Mouse (Mus musculus): ENCODE results near the gene Hemk1. TPM values are rescaled to one million over a fixed set of nuclear protein-coding genes. Genes with fewer than 3 reads are reported as not detected.

Gene Hemk1
- total RNA-seq, 2 experiments from 2014 or later: 12.9 to 17.4 TPM

DNA sequence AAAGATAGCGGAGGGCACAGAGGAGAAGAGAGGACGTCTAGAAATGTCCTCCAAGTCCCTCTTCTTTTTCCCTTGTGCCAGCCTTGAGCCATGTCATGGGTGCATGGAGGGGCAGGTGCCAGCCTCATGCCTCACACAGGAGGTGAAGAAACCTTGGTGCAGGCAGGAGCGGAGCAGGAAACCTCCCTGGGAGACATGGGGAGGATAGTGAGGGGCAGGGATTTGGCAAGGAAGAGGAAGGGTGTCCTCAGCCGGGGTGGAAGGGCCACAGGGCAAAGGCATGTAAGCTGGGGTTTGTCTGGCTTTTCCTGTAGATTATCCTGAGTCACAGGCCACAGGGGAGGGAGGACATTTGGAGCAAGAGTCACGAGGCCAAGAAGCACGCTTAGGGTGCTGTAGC lies 5.9 kb upstream of the Hemk1 start:
- no peak for DNase-seq (ENCODE audit: low spot score in 2 of 2)

DNA sequence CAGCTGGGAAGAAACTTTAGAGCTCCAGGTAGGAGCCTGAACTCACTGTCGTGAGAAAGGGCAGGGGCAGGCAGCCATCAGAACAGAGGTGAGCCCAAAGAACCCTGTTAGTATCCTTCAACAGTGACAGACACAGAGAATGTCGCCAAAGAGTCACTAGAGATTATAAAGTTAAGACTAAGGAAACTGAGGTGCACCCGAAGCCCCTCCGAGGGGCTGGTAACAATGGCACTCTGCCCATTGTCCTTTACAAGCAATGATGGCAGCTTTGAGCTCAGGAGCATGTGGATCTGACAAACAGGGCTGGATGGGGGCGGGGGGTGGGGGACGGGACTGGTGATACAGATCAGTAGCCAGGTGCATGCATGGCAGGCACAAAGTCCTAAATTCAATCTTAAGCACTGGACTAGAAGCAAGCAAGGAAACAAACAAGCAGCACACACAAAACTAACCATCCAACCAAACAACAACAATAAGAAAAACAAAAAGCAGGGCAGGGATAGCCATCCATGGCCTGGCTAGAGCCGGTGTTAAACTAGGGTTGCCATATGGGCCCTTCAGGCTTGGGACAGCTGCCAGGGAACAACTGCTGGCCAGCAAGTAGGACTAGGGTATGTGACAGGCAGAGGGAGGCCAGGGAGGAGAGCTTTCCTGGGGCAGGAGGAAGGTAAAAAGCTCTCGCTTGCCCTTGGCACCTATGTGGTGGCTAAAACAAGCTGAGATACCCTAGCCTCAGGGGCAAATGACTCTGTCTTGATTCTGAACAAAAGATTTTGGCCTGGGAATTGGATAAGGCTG lies 5.2 kb upstream of the Hemk1 start:
- DNase-seq (ENCODE audit: low spot score in 2 of 2): no peak

DNA sequence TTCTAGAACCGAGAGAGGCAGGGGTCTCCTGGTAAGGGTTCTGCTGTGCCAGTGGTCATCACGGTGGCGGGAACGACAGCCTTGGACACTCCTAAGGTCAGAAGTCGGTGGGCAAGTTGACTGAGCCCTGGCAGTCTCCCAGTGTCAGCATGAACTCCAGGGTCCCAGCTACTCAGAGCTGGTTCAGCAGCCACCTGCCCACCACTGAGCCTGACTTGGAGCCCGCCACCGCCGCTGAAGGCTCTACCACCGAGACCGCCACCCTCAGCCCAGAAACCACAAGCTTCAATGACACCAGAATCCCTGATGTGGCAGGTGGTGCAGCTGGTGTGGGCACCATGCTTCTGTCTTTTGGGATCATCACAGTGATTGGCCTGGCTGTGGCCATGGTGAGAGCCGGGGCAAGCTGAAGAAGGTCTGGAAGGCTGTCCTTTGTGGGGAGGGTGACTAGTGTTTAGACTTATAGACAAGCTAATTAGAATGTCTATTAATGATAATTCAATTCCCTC lies 4.1 kb upstream of the Hemk1 start:
- no peak for DNase-seq (ENCODE audit: low spot score in 2 of 2)

DNA sequence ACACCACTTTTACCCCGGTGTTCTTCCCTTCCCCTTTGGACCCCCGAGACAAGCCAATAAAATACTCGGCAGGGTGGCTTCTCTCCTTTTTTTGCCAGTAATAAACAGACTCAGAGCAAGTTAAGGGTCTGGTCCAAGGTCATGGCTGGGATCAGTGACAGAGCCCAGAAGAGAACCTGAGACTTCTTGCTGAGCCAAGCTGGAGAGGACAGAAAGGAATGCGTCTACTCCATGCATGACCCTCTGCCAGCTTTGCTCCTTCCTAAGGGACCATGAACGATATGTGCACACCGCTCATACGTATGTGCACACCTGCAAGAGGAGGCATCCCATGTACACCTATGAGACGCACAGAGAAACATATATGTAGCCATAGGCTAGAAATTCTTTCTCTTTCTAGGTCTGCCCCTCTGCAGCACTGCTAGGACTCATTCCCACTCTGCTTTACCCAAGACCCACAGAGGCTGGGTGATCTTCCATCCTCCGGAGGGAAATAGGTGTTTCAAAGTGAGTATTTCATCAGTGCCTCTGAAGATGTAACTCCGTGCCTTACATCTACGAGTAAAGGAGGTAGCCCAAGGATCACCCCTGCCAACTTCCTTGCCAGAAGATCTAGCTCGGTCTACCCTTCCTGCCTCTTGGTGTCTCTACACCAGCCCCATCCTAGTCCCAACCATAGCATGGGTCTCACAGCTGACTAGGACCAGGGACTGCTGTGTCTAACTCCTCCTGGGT lies 2.9 kb upstream of the Hemk1 start:
- no peak for DNase-seq (ENCODE audit: low spot score in 2 of 2)

DNA sequence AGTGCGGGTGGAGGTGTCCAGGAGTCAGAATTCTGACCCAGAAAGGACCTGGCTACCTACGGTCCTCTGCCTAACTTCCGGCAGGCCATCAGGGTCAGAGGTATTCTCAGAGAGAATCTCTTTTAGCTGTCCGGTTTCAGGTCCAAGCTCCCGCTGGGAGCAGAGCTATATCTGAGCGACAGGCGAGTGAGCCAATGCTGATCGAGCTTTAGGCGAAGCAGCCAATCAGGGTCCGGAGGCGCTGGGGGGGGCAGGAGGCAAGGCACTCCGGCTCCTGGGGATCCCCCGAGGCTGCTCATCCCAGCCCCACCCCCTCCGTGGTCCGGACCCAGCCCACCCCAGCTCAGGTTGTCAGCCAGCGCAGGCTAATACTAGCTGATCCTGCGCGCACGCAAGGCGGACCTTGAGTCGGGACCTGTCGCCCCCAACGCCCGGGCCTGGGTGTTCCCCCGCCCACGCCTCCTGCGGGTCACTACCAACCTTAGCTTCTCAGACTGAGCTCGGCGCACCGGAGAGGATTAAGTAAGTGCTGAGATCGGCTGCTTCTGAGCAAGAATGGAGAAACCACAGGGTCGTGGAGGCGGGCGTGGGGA lies 2.2 kb upstream of the Hemk1 start, which contains the start of gene 6430571L13Rik:
6430571L13Rik (plus strand) TSS at position 336 of the 593 bp plus-strand sequence.
- peak; percentile 92 to 93 for DNase-seq (ENCODE audit: low spot score in 2 of 2)

DNA sequence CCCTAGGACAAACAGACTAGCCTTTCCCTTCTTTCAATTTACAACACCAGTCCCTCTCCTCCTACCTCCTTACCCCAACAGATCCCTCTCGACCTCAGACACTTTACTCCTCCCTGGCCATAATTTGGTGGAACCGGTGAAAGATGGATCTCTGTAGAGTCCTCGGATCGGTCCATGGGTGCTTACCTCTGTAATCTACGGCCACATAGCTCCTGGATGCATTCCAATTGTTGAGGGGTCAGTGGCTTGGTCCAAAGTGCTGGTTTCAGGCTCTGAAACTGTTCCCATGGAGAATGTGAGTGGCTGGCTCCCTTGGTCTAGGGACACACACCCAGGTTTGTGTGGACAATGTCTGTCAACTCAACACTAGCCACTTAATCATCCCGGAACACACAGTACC lies 1.8 kb downstream of the Hemk1 start:
- DNase-seq (ENCODE audit: low spot score in 2 of 2): no peak

DNA sequence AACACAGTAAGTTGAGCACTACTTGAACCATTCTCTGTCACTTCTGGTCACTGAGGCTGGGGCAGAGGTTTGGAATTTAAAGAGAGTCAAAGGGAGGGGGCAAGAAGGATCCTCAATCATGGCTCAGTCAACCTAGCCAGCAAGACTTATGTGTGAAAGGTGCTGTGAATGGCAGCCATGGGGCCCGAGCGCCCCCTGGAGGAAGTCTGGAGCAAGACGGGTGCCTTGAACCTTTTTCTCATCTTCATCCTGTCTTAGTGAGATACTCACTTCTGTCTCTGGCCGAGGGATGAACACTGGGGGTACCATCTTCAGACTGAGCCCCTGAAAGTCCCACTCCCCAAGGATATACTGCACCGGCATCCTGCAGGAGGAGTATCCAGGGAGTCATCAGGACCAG lies 2.2 kb downstream of the Hemk1 start:
- peak; percentile 73 to 78 for DNase-seq (ENCODE audit: low spot score in 2 of 2)

DNA sequence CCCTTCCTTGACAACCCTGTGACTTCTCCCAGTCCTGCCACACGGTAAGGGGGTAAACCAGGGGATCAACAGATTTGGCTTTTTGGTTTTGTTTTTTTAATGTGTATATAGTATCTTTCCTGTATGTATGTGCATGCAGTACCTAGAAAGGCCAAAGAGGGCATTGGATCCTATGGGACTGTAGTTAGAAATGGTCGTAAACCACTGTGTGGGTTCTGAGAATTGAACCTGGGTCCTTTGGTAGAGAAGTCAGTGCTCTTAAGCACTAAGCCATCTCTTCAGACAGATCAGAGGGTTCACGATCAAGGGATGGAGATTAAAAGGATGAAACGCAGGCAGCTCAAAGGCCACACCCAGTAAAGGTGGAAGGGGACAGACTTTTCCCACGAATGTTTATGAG lies 3.1 kb downstream of the Hemk1 start:
- DNase-seq (ENCODE audit: low spot score in 2 of 2): no peak

DNA sequence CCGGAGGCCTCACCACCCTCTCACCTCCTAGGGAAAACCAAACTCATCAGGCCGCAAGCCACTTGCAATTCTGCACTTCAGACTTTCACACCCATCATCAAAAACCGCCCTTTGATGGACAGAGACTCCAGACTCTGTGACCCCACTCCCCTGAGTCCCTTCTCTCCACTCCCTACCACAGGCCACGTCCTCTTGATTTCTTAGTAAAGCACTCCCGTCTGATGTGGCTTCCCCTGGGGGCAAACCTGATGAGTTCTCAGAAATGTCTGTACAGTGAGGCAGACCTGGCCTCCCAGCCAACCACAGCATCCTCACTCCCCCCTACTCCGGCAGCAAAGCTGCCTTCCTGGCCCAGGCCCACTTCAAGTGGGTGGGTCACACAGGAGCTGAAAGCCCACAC lies 3.8 kb downstream of the Hemk1 start:
- no peak for DNase-seq (ENCODE audit: low spot score in 2 of 2)

DNA sequence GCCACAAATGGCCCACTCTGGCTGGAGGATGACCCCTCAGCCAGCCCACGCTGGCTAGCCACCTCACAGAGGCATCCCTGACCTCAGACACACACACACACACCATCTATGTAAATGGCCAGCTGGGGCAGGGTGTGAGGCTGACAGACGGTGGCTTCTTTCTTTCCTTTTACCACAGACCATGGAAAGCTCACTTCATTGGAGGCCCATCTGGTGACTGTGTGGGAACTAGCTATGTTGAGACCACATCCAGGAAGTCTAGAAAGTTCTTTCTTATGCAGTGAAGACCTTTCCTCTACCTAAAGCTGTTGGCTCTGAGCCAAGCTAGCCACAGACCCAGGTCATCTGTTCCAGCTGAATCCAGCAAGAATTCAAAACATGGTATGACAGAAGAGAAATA lies 4.5 kb downstream of the Hemk1 start:
- no peak for DNase-seq (ENCODE audit: low spot score in 2 of 2)

DNA sequence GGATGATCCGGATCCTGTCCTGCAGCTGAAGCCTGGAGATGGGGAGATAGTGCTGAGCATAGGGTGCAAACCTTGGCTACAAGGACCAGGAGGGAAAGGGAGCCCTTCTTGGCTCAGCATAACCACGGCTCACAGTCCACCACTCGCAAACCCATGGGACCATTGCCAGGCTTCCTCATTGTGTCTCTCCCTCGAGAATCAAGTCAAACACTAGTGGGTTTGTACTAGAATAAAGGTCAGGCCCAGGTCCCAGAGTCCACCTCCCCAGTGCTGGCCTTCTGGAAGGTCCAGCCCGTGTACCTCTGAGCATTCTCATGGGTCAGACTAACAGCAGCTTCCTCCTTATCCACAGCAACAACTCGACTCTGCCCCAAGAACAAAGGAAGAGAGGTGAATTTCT lies 7.4 kb downstream of the Hemk1 start:
- no peak for DNase-seq (ENCODE audit: low spot score in 2 of 2)

DNA sequence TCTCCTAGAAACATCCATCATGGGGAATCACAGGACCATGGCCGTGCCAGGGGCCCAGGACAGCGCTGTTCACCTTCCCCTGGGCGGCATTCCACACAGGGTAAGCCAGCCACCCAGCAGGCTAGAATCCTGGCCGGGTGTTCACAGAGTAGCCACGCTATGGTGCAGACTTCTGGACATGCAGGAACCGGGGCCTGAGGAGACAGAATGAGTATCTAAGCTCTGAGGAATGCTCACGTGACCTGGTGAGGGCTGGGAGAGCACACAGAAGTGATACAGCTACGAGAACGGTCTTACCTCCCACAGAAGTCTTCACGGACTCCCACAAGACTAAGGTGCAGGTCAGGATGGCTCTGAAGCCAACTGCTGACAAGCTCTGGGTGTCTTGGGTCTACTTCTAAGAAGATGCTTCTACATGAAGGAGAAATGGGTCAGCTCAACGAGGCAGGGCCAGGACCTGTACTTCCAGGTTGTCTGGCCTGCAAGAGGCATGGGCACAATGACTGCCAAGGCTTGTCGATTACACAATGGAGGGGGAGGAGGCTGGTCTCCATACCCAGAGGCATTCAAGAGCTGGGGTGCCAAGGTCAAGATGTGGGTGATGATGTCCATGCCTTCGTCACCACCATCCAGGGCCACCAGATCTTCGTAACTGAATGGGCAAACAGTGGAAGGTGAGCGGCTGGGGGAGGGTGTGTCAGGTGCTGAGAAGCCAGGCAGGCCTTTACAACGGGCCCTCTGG lies 10.1 kb downstream of the Hemk1 start:
- no peak for DNase-seq (ENCODE audit: low spot score in 2 of 2)

DNA sequence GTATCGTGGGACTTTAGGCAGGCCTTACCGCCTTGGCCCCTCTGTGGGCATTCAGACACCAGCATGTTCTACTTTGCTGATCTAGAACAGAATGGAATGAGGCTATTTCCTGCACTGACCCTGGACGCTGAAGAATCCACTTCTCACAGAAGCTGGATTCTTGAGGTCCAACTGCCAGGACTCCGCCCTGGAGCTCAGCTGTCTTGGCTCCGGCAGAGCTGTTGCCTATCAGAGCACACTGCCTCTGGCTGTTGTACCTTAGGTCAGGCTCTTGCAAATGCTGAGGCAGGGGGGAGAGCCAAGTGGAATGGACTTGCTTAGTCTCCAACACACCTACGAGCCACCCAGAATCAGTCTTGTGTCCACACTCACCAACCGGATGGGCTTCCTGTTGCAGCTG lies 12.2 kb downstream of the Hemk1 start:
- DNase-seq (ENCODE audit: low spot score in 2 of 2): no peak

DNA sequence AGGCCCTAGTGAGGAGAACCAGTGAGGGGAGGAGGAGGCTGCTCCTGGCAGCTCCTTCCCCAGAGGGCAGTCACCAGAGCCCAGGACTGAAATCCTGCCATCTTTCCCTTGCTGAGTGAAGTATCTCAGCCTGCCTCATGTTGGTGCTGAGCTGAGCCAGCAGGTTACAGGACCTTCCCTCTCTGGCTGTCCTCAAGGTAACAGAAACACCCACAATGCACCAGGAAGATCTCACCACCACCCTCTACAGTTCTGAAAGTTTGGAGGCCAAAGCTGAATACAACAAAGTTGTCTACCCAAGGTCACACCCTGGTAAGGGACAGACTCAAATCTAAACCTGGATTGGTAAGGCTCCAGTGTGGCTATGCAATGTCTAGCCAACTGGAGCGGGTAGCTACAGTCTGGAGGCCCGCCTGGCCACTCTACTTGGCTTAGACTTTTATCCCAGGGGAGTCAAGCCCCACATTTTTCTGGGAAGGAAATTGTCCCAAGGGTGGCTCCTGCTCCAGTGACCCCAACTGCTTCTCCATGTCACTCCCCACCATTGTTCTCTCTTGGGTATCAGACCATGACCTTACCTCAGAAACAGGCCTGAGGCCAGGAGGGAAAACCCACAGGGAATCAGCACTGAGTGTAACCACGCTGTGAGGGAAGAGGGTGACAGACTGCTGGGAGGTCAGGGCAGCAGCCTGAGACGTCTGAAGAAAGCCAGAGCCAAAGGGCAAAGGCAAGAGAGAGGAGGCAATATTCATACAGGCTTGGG lies 13.2 kb downstream of the Hemk1 start:
- no peak for DNase-seq (ENCODE audit: low spot score in 2 of 2)

DNA sequence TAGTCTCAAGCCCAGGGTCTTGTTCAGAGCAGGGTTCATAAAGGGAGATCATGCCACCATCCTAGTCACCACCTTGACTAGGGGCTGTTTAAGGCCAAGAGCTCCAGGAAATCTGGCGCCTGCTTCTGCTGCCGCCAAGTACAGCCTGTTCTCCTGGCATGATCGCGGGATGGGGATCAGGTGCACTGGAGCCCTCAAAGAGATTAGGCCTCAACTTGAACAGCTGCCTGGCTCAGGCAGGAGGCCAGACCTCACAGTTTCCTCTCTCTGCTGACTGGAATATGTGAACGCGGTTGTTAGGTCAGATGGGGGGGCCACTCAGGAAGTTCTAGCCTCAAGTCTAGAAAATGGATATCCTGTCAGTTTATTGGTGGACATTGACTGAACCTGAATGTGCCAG lies 14.6 kb downstream of the Hemk1 start:
- no peak for DNase-seq (ENCODE audit: low spot score in 2 of 2)

DNA sequence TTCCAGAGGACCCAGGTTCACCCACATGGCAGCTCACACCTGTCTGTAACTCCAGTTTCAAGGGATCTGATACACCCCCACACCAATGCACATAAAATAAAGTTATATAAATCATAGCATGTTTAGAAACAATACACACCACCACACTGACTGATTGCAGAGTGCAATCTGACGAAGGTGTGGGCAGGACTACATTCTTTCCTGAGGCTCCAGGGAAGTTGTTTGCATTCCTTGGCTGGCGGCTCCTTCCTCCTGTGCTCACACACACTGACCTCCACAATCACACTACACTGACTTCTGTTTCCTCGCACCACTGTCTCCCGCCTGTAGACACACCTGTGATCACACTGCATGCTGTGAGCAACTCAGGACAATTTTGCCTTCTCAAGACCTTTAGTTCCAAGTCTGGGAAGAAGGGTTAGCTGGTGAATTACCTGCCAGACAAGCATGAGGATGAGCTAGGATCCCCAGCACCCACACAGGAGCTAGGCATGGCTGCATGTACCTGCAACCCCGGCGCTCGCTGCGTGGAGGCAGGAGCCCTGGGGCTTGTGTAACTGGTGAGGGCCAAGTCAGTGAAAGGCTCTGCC lies 15.6 kb downstream of the Hemk1 start:
- no peak for DNase-seq (ENCODE audit: low spot score in 2 of 2)

DNA sequence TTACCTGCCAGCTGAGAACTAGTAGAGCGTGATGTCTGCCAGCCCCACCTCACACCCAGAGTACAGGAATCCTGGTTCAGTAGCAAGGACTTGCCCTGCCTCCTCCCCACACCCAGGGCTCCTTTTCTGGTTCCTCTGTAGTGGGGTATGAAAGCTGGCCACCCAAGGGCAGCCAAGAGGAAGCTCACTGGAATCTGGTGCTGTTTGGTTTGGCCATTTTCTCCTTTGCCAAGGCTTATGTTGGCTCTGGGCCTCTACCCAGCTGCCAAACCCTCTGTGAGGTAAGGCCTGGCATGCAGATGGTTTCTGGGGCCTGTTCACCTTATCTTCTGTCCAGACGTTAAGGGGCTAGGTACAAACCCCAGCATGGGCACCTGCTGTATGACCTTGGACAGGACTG lies 22.4 kb downstream of the Hemk1 start:
- DNase-seq (ENCODE audit: low spot score in 2 of 2): no peak

DNA sequence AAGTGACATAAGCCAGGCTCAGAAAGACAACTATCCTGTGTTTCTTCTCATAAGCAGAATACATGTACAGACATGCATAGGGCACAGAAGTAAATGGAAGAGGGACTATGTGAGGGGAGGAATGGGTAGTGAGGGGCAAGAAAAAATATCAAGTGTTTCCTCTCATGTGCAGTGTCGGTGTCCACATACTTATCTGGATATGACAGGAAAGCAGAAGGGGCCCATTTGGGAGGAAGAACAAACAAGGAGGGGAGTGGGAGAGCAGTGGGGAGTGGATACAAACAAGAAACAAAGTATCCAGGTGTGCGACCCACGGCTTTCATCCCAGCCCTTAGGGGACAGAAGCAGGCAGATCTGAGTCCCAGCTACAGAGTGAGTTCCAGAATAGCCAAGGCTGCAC lies 24.2 kb downstream of the Hemk1 start:
- DNase-seq (ENCODE audit: low spot score in 2 of 2): no peak

DNA sequence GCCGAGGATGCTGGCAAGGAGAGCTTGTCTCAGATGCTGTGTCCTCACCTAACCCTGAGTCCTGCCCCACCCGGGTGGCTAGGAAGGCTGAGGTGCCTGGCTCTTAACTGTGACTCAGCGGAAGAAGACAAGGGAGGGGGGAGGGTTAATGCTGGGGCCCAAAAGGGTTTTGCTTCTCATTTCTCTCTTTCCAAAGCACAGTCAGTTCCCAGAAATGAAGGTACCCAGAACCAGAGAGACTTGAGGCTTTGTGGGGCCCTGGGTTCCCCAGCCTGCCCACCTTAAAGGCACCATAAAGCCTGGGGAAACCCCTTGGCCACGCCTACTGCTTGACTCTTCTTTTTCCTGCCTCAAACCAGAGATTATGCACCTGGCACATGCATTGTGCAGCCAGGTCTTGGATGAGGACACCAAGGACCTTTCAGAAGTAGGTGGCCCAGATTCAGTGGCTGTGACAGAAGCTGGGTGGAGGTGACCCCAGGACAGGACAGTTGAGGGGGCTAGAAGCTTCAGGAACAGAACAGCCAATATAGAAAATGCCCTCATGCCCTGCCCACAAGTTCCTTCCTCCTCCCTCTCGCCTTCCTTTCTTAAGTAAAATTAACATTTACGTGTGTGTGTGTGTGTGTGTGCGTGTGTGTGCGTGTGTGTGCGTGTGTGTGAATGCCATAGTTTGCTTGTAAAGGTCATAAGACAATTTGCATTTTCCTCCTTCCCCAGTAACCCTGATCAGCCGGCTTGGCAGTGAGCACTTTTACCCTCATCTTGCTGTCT lies 25.2 kb downstream of the Hemk1 start:
- DNase-seq (ENCODE audit: low spot score in 2 of 2): no peak
